Mouse (Mus musculus): ENCODE measurements at regions not wholly inside any gene's neighbourhood (a gene's known extent, or its start where the extent isn't known, plus 50 kb on each side); places are given as distances from the start of the nearest gene placed in this dataset.

GRCm38 (mm10) chr9:118405926-118406518 lies 72.0 kb upstream of the Eomes start:
- H3K36me3 ChIP-seq (ENCODE audit: control insufficient read depth, insufficient read depth, low read length) = no peaks in the 10 kb centered on the region
- H3K4me2 ChIP-seq (ENCODE audit: low read length) = no peak overlapping the region
- no peaks in the 10 kb centered on the region for H3K9me3 ChIP-seq (replicated peaks; ENCODE audit: control insufficient read depth, low read length)
- ATAC-seq (no peak), DNase-seq (ENCODE audit: low spot score) (no peak)
- H3K9ac ChIP-seq (ENCODE audit: low read length) = no peak overlapping the region
- H3K4me1 ChIP-seq (ENCODE audit: control insufficient read depth, insufficient read depth, low read length) = no peaks in the 10 kb centered on the region
- H3K27me3 ChIP-seq (replicated peaks; ENCODE audit: control insufficient read depth, insufficient read depth, low read length) = no peaks in the 10 kb centered on the region
- 57% methylated on average over 9 of the region's 9 CpGs for WGBS
- H3K4me3 ChIP-seq (ENCODE audit: low read depth, low read length) = no peak overlapping the region
- H3K27ac ChIP-seq (ENCODE audit: low read depth, low read length) = no peak overlapping the region

- Histone ChIP-seq H3K9me3 (replicated peaks; ENCODE audit: control insufficient read depth, low read length) (no peaks in the 10 kb centered on the region), H3K27ac (ENCODE audit: low read depth, low read length) (no peak overlapping the region), H3K4me1 (ENCODE audit: control insufficient read depth, insufficient read depth, low read length) (no peaks in the 10 kb centered on the region), H3K4me2 (ENCODE audit: low read length) (no peak overlapping the region), H3K36me3 (ENCODE audit: control insufficient read depth, insufficient read depth, low read length) (no peaks in the 10 kb centered on the region), H3K4me3 (ENCODE audit: low read depth, low read length) (no peak overlapping the region), H3K9ac (ENCODE audit: low read length) (no peak overlapping the region), H3K27me3 (replicated peaks; ENCODE audit: control insufficient read depth, insufficient read depth, low read length) (no peaks in the 10 kb centered on the region)
- 85% methylated on average over 4 of the region's 4 CpGs for WGBS
- DNase-seq (ENCODE audit: low spot score) (no peak), ATAC-seq (no peak)
Measured at GRCm38 (mm10) chr9:118416032-118416431, 62.0 kb upstream of the Eomes start.

- Histone ChIP-seq H3K27ac (ENCODE audit: low read depth, low read length) (no peak overlapping the region), H3K4me3 (ENCODE audit: low read depth, low read length) (no peak overlapping the region), H3K4me1 (ENCODE audit: control insufficient read depth, insufficient read depth, low read length) (no peaks in the 10 kb centered on the region), H3K9ac (ENCODE audit: low read length) (no peak overlapping the region), H3K4me2 (ENCODE audit: low read length) (no peak overlapping the region), H3K27me3 (replicated peaks; ENCODE audit: control insufficient read depth, insufficient read depth, low read length) (no peaks in the 10 kb centered on the region), H3K9me3 (replicated peaks; ENCODE audit: control insufficient read depth, low read length) (no peaks in the 10 kb centered on the region), H3K36me3 (ENCODE audit: control insufficient read depth, insufficient read depth, low read length) (no peaks in the 10 kb centered on the region)
- ATAC-seq = no peak
- 95% methylated on average over 6 of the region's 6 CpGs for WGBS
- no peak for DNase-seq (ENCODE audit: low spot score)
Measured at GRCm38 (mm10) chr9:118416475-118416874, 61.5 kb upstream of the Eomes start.

GRCm38 (mm10) chr9:118424344-118424743 lies 53.7 kb upstream of the Eomes start:
- no peaks in the 10 kb centered on the region for H3K27me3 ChIP-seq (replicated peaks; ENCODE audit: control insufficient read depth, insufficient read depth, low read length)
- no peak for ATAC-seq
- no peak overlapping the region for H3K27ac ChIP-seq (ENCODE audit: low read depth, low read length)
- no peak overlapping the region for H3K4me3 ChIP-seq (ENCODE audit: low read depth, low read length)
- 78% methylated on average over 6 of the region's 6 CpGs for WGBS
- no peaks in the 10 kb centered on the region for H3K9me3 ChIP-seq (replicated peaks; ENCODE audit: control insufficient read depth, low read length)
- no peak overlapping the region for H3K9ac ChIP-seq (ENCODE audit: low read length)
- DNase-seq (ENCODE audit: low spot score) = no peak
- H3K36me3 ChIP-seq (ENCODE audit: control insufficient read depth, insufficient read depth, low read length) = no peaks in the 10 kb centered on the region
- no peaks in the 10 kb centered on the region for H3K4me1 ChIP-seq (ENCODE audit: control insufficient read depth, insufficient read depth, low read length)
- no peak overlapping the region for H3K4me2 ChIP-seq (ENCODE audit: low read length)

All from forebrain, embryonic 14.5 days (tissue).